Mouse (Mus musculus) small intestine, adult 2 months (tissue): ENCODE measurements around the gene Gm11565.

ENCODE experiments used
- CTCF ChIP-seq: fragments of 200-500 bp; IDR thresholded peaks from 2 replicates; pipeline ENCODE4 v1.5.1; 2012; ENCODE audit warnings: low read depth, mild to moderate bottlenecking, control low read depth, inconsistent platforms, low read length, moderate library complexity, mixed read lengths; ENCODE audit not compliant: insufficient replicate concordance, insufficient read length; ENCODE audit errors: extremely low read depth
- POLR2A ChIP-seq: fragments of 200-500 bp; IDR thresholded peaks from 2 replicates; pipeline ENCODE4 v1.6.1; 2012; ENCODE audit warnings: low read depth, mild to moderate bottlenecking, control low read depth, inconsistent platforms, low read length, moderate library complexity

DNA sequence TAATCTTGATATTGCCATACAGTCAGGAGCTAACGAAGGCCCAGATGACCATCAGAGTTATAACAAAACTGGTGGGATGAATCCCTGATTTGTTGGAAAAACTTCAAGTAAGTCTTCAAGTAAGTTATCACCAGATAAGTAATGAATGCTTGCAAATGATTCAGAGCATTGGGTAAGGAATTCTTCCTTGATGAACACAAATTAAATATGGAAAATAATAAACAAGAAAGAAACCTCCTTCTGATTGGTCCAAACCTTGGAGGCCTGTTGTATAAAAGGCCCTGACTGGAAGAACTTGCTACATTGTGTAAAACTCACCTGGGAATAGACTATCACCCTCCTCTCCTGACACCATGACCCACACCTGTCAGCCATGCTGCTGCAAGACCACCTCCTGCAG, 21.4 kb downstream of the Gm11565 start, which contains the start of gene Krtap31-2:
- TF ChIP-seq POLR2A (no peak), CTCF (no peak)
